8 mouse cellular contexts compared by ENCODE assay signal in genomic region chr16:11909035-11909591, GRCm38 (mm10). TPM values are rescaled to one million over a fixed set of nuclear protein-coding genes. Genes with fewer than 3 reads are reported as not detected.
DNase-seq lines count a peak whose midpoint lies in the region; ATAC-seq and TF ChIP-seq lines count a peak whose summit lies in the region.

TSS of gene Cpped1 (minus strand) at chr16:11909445.

- peak; percentile 96 for ATAC-seq in common myeloid progenitor, adult 5-6 weeks (replicated peaks; ENCODE audit: low read depth, poor library complexity, severe bottlenecking)
- ATAC-seq in hindbrain, postnatal 0 days, result peak; percentile 97

- intact Hi-C loops in gastrocnemius, adult 2 months (cut with DNase I), result loop anchor here (10.0 kb wide), 1 partner anchor 454 kb away; no protein-coding TSS in a partner anchor

- DNase-seq in ZHBTc4 (ENCODE audit: low read depth, low spot score), result peak; percentile 94
- peak; percentile 93 for DNase-seq in gastrocnemius, adult 2 months
- DNase-seq in hindbrain, postnatal 0 days (ENCODE audit: low spot score), result peak; percentile 93
- peak; percentile 82 to 91 for DNase-seq in left cerebral cortex, adult 8-10 months (ENCODE audit: low spot score in 2 of 2)
- peak; percentile 92 for DNase-seq in right cerebral cortex, postnatal 10 days (ENCODE audit: low spot score in 2 of 2)
- DNase-seq in urinary bladder, postnatal 25 days (ENCODE audit: low spot score), result peak; percentile 84

- peak within 1 kb of the TSS; percentile 75 for H3K9ac ChIP-seq in hindbrain, postnatal 0 days (replicated peaks; ENCODE audit: low read length)

- peak within 1 kb of the TSS; percentile 99 for H3K27ac ChIP-seq in gastrocnemius, adult 2 months
- peak within 1 kb of the TSS; percentile 91 for H3K27ac ChIP-seq in hindbrain, postnatal 0 days

- no peaks in the 10 kb centered on the region for H3K27me3 ChIP-seq in hindbrain, postnatal 0 days (ENCODE audit: insufficient read depth, low read length)
- H3K27me3 ChIP-seq in megakaryocyte, embryonic 14.5 days (replicated peaks), result peaks cover 3% of the 10 kb centered on the region

- no peaks in the 10 kb centered on the region for H3K9me3 ChIP-seq in hindbrain, postnatal 0 days (ENCODE audit: low read length)
- no peaks in the 10 kb centered on the region for H3K9me3 ChIP-seq in megakaryocyte, embryonic 14.5 days

- peak within 1 kb of the TSS; percentile 71 for H3K4me2 ChIP-seq in hindbrain, postnatal 0 days (ENCODE audit: low read depth, low read length)

- peak; percentile 13; the same call in 1 of the 2 replicates for TF ChIP-seq CTCF in gastrocnemius, adult 2 months (IDR thresholded peaks at IDR 0.05)
- TF ChIP-seq CTCF in hindbrain, postnatal 0 days (IDR thresholded peaks at IDR 0.05; ENCODE audit: low read depth), result no peak

- H3K4me1 ChIP-seq in hindbrain, postnatal 0 days (ENCODE audit: insufficient read depth, low read length), result peaks cover 7% of the 10 kb centered on the region; the same call in 1 of the 2 replicates
- H3K4me1 ChIP-seq in megakaryocyte, embryonic 14.5 days, result peaks cover 51% of the 10 kb centered on the region

- peak within 1 kb of the TSS; percentile 77 for H3K4me3 ChIP-seq in gastrocnemius, adult 2 months
- H3K4me3 ChIP-seq in hindbrain, postnatal 0 days (ENCODE audit: low read length), result peak within 1 kb of the TSS; percentile 58
- peak within 1 kb of the TSS; percentile 96 for H3K4me3 ChIP-seq in megakaryocyte, embryonic 14.5 days (replicated peaks)

- WGBS in hindbrain, postnatal 0 days, result under 1% methylated on average over 32 of the region's 32 CpGs

- H3K36me3 ChIP-seq in hindbrain, postnatal 0 days (ENCODE audit: insufficient read depth, low read length), result no peaks in the 10 kb centered on the region
- peaks cover 31% of the 10 kb centered on the region for H3K36me3 ChIP-seq in megakaryocyte, embryonic 14.5 days (replicated peaks; ENCODE audit: low read length)

RNA-seq across cellular contexts. Expression of gene Cpped1, which starts in this region (rescaled TPM):
- 22.5 and 25.7 TPM in 2 replicates for total RNA-seq in common myeloid progenitor, adult 5-6 weeks (2017)
- total RNA-seq in gastrocnemius, adult 2 months (2021), result 10 to 100 TPM; 28.4 to 39.5 TPM
- total RNA-seq in hindbrain, postnatal 0 days (2014; rRNA removed), result 18.7 and 25.6 TPM in 2 replicates
- 18.5 and 18.6 TPM in 2 replicates for polyA plus RNA-seq in hindbrain, postnatal 0 days (2015; fragmentation: Nextera tagmentation; extraction: Ambion mirVana)
- 10 to 100 TPM; 42.0 to 49.5 (median 44.3) TPM for total RNA-seq in left cerebral cortex, adult 8-10 months (2022)
- polyA plus RNA-seq in megakaryocyte, embryonic 14.5 days (2012; ENCODE audit: insufficient read depth, low replicate concordance), result 5.1 and 11.2 TPM in 2 replicates

Comparison
In these comparisons a context has a peak if more than half of its experiments do, and no peak if none do; other contexts are left out.
1. Peak in every context shown above with its lines: DNase-seq, ATAC-seq, H3K4me3 ChIP-seq and H3K27ac ChIP-seq.